Mouse (Mus musculus) megakaryocyte-erythroid progenitor cell, adult 5-6 weeks (primary cell): ENCODE measurements around the gene Tmem164. TPM values are rescaled to one million over a fixed set of nuclear protein-coding genes. Genes with fewer than 3 reads are reported as not detected.

ENCODE experiments used
- ATAC-seq: replicated peaks from 2 replicates; pipeline ENCODE4 v1.8.0; 2016; ENCODE audit warnings: mild to moderate bottlenecking, inconsistent platforms; ENCODE audit not compliant: severe bottlenecking, poor library complexity, low FRiP score, low TSS enrichment
- total RNA-seq, 2 experiments: library from RNA; stranded (forward) in 1 of 2; stranded (reverse) in 1 of 2; fragments of 200-1000, 215-1000 nt in 1 of 2; fragments of >200 nt in 1 of 2; fragmentation: Nextera tagmentation in 1 of 2; gene quantifications; 2 replicates each; pipeline ENCODE4 v1.2.3; 2014 to 2017

Tmem164 gene
- total RNA-seq, 2 experiments from 2014 or later = 35.3 to 44.4 TPM

- ATAC-seq = 0 out of 2 replicates have a peak, but pooled peaks have one; percentile 53
These were observed 137.0 kb downstream of the Tmem164 start for GRCm38 (mm10) chrX:142818057-142818682.

- ATAC-seq = 0 out of 2 replicates have a peak, but pooled peaks have one; percentile 42
These were observed 140.0 kb downstream of the Tmem164 start for GRCm38 (mm10) chrX:142821239-142821638.

GRCm38 (mm10) chrX:142821846-142822245 lies 140.6 kb downstream of the Tmem164 start:
- no peak for ATAC-seq

- ATAC-seq = no peak
These were observed 144.1 kb downstream of the Tmem164 start for GRCm38 (mm10) chrX:142825309-142825708.

GRCm38 (mm10) chrX:142827644-142828043 lies 146.4 kb downstream of the Tmem164 start:
- ATAC-seq = no peak

DNA sequence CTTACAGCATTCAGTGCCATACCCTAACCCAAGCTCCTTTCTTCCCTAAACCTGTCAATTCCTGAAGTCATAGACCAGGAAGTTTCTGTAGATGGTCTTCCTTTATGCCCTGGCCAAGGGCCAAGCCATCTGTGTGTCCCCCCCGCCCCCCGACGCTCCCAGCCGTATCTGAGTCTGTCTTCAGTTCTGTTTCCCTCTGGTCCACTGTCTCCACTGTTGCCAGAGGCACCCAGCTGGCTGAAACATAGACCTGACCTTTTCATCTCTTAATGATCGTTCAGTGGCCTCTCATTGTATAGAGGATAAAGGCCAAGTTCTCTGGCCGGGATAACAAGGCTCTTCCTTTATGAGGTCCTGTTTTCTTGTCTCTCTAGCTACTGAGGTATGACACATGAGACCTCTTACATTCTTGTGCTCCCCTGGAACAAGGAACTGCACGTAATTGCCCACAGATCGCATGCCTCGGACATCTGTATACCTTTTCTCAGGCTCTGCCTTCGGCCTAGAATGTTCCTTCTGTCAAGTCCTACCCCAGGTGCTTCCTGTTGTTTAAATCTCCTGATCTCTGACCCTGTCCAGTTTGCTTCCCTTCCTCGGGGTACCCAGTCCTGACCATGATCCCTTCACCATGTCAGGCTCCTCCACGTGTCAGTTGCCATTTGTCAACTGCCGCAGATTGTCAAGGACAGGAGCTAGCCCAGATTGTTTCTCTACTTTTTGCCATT lies 147.1 kb downstream of the Tmem164 start:
- ATAC-seq = no peak

DNA sequence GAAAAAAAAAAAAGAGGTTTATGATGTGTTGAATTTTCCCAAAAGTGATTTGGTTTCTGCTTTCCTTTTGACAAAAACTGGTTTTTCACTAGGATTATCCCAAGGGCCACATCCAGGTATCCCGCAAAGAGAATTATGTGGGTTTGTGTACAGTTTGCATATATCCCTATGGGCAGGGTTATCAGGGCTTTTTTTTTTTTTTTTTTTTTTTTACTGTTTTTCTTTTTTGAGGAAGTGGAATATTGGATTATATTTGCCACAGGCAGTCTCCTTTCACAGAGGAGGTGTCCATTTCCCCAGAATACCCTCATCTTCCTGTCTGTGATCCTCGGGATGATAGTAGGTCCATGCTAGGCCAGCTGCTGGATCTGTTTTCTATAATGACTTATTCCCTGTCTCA lies 148.1 kb downstream of the Tmem164 start:
- no peak for ATAC-seq

DNA sequence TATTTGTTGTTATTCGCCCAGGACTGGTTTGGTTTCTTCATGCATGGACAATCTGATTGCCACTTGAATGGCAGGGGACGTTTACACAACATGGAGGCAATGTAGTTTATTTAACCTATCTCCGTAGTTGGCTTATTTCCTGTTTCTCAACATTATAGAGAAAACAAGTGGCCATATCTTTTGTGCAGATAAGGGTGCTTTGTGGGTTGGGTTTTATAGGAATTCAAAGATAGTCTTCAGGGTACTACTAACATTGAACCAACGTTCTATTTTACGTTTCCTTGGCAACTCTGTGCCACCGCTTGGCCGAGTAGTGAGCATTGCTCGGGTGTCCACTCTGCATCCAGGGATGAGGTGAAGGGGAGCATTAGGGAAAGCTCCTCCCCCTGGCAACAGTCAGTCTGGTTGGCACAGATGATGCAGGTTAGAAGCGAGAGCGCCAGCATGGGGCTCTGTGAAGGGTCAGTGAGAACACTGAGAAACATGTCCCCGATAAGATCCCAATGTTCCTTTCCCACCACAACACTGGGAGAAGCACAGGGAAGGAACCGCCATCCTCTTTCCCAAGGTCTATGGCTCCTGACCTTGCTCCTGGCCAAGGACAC lies 148.8 kb downstream of the Tmem164 start:
- peak; percentile 55; the same call in 1 of the 2 replicates for ATAC-seq

- ATAC-seq = peak; percentile 41; the same call in 1 of the 2 replicates
These were observed 149.4 kb downstream of the Tmem164 start for GRCm38 (mm10) chrX:142830572-142830971.

- ATAC-seq = no peak
These were observed 151.0 kb downstream of the Tmem164 start for GRCm38 (mm10) chrX:142832221-142832620.

- no peak for ATAC-seq
These were observed 152.1 kb downstream of the Tmem164 start for GRCm38 (mm10) chrX:142833164-142833796.

DNA sequence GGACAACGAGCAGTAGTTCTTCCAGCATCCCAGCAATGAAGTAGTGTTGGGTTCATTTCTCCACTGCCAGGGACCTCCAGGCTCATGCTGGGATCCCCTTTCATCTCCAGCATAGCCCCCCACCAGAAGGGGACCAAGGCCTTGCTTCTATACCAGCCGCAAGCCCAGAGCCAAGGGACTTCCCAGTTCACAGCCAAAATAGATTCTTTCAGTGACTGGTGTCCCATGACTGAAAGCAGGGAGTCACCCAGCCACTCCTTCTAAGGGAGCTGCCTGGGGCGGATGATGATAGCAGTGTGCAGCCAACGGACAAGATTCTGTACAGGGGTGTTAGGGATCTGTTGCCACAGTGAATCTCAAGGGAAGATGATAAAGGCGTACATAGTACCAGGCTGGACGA lies 153.6 kb downstream of the Tmem164 start:
- no peak for ATAC-seq

DNA sequence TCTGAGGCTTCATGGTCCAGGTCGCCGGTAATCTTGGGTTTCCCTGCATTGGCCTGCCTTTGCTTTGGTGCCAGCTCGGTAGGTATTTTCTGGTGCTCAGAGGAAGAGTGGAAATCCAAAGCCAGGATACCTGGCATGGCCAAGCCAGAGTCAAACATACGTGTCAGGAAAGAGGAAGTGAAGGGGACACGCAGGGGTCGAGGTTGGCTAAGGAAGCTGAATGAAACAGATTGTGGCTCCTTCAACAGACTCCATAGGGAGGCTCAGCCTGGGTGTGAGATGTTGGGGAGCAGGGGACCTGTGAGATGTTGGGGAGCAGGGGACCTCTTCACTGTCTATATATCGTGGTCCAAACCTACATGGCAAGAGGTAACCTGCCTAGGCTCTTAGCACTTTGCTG lies 155.2 kb downstream of the Tmem164 start:
- ATAC-seq = no peak

DNA sequence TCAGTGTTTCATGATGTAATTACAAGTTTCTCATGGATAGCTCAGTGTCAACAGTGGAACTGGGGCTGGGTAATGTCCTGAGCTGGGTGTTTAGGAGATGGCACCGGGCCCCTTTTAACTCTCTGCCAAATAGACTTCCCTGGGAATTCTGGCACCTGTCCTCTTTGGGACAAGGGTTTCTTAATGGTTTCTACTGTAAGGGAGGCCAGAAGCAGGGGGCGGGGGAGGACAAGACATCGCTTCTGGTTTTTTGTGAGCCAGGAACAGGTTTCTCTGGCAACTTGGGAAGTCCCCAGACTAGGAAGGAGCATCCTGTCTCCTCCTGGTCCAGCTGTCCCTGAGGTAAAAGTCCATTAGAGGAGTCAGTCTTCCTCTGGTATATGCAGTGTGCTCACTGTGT lies 156.1 kb downstream of the Tmem164 start:
- ATAC-seq = no peak

DNA sequence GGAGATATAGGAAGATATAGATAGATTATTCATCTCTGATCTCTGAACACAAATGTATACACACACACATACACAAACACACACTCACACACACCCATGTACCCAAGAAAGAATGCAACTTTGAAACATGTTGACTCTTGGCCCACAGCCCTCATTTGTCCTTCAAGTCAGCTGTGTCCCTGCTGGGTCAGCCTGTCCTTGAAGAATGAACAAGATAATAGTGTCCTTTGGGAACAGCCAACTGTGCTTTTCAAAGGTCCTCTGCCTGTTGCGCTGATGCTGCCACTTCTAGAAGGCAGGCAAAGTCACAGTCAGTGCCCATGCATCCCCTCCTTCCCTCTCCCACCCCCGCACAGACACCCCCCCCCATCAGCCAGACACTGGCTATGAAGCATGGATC lies 157.6 kb downstream of the Tmem164 start:
- no peak for ATAC-seq

DNA sequence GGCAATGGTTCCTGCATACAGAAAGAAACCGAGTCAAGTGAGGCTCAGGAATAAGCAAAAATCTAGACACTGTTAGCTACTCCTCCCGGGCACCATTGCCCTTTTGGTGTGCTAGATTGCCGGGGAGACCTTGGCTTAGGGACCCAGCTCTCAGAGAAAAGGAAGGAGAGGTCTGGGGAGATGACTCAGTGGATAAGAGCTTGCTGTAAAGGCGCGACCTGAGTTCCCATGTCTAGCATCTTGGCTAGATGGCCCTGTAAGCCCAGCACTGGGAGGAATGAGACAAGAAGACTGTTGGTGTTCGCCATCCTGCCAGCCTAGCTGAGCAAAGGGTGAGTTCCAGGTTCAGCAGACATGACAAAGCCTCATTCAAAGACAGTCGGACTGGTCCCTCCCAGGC lies 158.2 kb downstream of the Tmem164 start:
- no peak for ATAC-seq

- no peak for ATAC-seq
These were observed 160.7 kb downstream of the Tmem164 start for GRCm38 (mm10) chrX:142841916-142842315.

- no peak for ATAC-seq
These were observed 165.1 kb downstream of the Tmem164 start for GRCm38 (mm10) chrX:142846266-142846665.

DNA sequence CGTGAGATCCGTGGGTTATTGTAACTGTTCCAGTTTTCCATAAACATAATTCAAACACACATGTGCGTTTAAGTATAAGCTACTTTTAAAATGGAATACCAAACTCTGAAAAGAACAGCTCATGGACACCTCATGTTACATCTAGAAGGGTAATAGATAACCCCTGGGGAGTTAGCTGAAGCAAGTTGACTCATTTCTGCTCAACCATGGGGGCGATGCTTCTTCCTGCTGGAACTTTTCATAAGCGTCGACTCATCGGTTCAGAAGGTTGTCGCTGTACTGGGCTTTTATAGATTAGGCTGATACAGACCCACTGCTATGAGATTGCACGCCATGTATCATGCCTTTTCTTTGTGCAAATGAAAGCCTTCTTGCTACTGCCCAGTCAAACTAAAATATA lies 166.8 kb downstream of the Tmem164 start:
- no peak for ATAC-seq

GRCm38 (mm10) chrX:142869844-142870243 lies 188.6 kb downstream of the Tmem164 start:
- ATAC-seq = no peak
